8 mouse cellular contexts compared by ENCODE assay signal in the genomic region with DNA sequence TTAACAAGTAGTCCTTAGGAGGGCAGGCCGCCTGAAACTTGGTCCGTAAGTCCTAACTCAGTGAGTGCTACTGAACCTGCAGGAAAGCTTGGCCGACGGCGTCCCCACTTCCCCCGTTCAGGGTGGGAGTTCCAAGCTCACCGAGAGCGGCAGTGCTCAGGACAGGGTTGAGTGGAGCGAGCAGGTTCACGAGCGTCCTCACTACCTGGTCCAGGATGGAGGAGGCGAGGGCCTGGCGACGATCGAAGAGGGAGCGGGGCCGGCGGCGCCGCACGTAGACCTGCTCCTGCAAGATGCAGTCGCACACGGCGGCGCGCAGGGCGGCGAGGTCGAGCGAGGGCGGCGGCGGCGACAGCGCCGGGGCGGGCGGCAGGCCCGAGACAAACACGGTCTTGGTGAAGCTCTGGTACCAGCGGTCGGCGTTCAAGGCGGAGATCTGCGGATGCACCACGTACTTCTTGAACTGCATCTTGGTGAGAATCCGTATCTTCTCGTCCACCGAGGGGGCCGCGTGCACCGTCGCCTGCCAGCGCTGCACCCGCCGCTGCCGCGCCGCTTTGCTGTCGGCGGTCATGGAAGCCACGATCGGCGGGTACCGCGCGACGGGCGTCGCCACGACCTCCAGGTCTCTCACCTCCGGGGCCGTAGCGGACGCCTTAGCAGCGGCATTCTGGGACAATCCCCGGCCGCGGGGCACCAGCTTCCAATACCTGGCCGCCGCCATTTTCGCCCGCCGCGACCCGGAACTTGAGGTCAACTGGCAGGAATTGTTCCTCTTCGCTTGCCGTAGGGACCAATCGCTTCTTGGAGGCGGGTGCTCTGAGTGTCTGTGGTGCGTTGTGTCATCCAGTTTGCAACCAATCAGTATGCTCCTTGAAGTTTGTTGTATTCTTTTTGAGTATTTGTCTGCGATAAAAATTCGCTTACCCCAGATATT. TPM values are rescaled to one million over a fixed set of nuclear protein-coding genes. Genes with fewer than 3 reads are reported as not detected.
DNase-seq lines count a peak whose midpoint lies in the region; ATAC-seq lines count a peak whose summit lies in the region.

B430218F22Rik (plus strand) TSS at position 120 of the 937 bp plus-strand sequence.
Mrps30 (minus strand) TSS at position 742 of the 937 bp plus-strand sequence.

- peak; percentile 98 for DNase-seq in R1 (ENCODE audit: low read depth, low spot score)
- peak; percentile 96 to 97 for DNase-seq in cerebellum, postnatal 25 days
- DNase-seq in frontal cortex, postnatal 25 days (ENCODE audit: low spot score in 2 of 2), result peak; percentile 91 to 93
- peak; percentile 98 for DNase-seq in hindbrain, embryonic 14.5 days (ENCODE audit: low spot score)
- DNase-seq in layer of hippocampus, postnatal 36 days, result peak; percentile 93 to 94
- peak; percentile 97 for DNase-seq in lung, postnatal 36 days
- peak; percentile 99 for DNase-seq in retina, postnatal 1 day
- peak; percentile 92 to 93 for DNase-seq in urinary bladder, adult 18-20 months (ENCODE audit: low spot score in 2 of 2)

- H3K27me3 ChIP-seq in hindbrain, embryonic 14.5 days (ENCODE audit: control insufficient read depth, insufficient read depth, low read length), result no peaks in the 10 kb centered on the region

- peaks cover 29% of the 10 kb centered on the region for H3K36me3 ChIP-seq in hindbrain, embryonic 14.5 days (replicated peaks; ENCODE audit: control insufficient read depth, insufficient read depth)

- peak within 1 kb of the TSS; percentile 94 for H3K4me3 ChIP-seq in hindbrain, embryonic 14.5 days (replicated peaks; ENCODE audit: low read length)

- peak within 1 kb of the TSS; percentile 81 for H3K27ac ChIP-seq in hindbrain, embryonic 14.5 days

- peak within 1 kb of the TSS; percentile 87 for H3K9ac ChIP-seq in hindbrain, embryonic 14.5 days

- H3K4me1 ChIP-seq in hindbrain, embryonic 14.5 days (replicated peaks; ENCODE audit: control insufficient read depth, insufficient read depth, low read length), result peaks cover 11% of the 10 kb centered on the region

- WGBS in hindbrain, embryonic 14.5 days, result under 1% methylated on average over 93 of the region's 93 CpGs

- ATAC-seq in hindbrain, embryonic 14.5 days (ENCODE audit: low FRiP score), result peak; percentile 99

- H3K9me3 ChIP-seq in hindbrain, embryonic 14.5 days (ENCODE audit: control insufficient read depth, low read length), result no peaks in the 10 kb centered on the region

- peak within 1 kb of the TSS; percentile 76 for H3K4me2 ChIP-seq in hindbrain, embryonic 14.5 days (replicated peaks)

RNA-seq across cellular contexts. Expression of gene B430218F22Rik, which starts in this region (rescaled TPM):
- 0.64 and 0.76 TPM in 2 replicates for polyA plus RNA-seq in hindbrain, embryonic 14.5 days (2014; fragmentation: Nextera tagmentation; extraction: Ambion mirVana)
- total RNA-seq in layer of hippocampus, postnatal 36 days (2021), result under 1 TPM; 0.22 to 0.25 TPM

RNA-seq across cellular contexts. Expression of gene Mrps30, which starts in this region (rescaled TPM):
- polyA plus RNA-seq in hindbrain, embryonic 14.5 days (2014; fragmentation: Nextera tagmentation; extraction: Ambion mirVana), result 25.7 and 27.1 TPM in 2 replicates
- 10 to 100 TPM; 17.5 to 17.6 TPM for total RNA-seq in layer of hippocampus, postnatal 36 days (2021)

Comparison
In these comparisons a context has a peak if more than half of its experiments do, and no peak if none do; other contexts are left out.
1. Peak in every context shown above with its lines: DNase-seq, ATAC-seq, H3K4me3 ChIP-seq and H3K27ac ChIP-seq.